Mouse (Mus musculus) retina, postnatal 1 day (tissue): Measurements from ENCODE around the gene Ahdc1.

ENCODE experiments used
- DNase-seq: peaks from one replicate; pipeline ENCODE4 v3.0.0-alpha.2; 2012

Gene Ahdc1

DNA sequence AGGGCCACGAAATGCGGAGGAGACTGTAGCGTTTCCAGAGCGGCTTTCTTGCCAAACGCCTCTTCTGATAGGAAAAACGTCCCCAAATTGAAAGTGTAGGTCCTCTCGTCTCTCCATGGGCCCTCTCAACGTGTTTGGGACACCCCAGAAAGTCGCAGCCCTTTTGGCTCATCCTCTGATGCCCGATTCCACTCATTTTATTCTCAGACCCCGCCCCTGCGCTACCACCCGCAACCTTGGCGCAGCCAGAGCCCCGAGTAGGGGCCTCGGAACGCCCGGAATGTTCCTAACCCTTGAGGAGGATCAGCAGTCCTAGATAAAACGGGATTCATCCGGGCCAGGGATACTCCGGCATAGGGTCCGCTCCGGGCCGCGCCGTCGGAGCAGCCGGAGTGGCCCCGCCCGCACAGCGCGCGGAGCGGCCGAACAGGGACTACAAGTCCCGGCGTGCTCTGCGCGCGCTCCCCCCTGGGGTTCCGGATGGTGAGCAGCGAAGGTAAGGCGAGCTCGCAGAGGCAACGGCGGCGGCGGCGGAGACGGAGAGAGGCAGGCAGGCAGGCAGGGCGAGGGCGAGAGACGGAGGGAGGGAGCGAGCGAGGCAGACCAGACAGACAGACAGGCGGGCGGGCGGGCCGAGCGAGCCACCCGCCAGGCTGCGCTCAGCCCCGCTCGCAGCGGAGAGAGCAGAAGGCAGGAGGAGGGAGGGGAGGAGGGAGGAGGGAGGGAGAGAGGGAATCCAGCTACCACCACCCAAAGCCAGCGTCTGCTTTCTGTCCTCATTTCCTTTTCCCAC lies at the start of gene Ahdc1:
Gene Ahdc1 (plus strand): TSS at position 233 of the 793 bp plus-strand sequence.
- DNase-seq, result peak; percentile 94

DNA sequence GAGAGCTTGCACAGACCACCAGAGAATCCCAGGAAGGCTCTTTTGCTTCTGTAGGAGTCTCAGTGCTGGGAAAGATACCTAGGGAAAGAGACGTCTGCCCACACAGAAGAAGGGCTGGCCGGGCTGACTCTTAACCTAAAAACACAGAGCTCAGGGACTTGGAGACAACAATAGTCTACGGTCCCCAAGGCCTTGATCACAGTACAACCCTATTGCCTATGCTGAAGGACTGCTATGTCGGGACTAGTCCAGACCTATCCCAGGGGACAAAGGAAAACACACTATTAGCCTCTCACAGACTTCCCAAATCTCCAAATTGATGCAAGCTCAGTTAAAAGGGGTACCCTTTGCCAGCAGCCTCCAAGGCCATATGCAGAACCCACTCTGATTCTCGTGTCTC lies 49.2 kb upstream of the Ahdc1 start:
- DNase-seq, result no peak

DNA sequence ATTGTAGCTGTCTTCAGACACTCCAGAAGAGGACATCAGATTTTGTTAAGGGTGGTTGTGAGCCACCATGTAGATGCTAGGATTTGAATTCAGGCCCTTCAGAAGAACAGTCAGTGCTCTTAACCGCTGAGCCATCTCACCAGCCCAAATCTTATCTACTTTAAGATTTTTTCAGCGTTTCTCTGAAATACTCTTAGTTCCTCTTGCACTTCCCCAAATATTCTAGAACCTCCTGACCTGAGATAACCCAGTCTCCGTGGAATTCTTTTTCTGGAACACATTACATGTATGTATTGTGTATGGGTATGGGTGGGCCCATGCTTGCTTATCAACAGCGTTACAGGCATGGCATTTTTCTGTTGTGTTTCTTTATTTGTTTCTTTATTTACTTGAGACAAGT lies 48.4 kb upstream of the Ahdc1 start:
- no peak for DNase-seq

DNA sequence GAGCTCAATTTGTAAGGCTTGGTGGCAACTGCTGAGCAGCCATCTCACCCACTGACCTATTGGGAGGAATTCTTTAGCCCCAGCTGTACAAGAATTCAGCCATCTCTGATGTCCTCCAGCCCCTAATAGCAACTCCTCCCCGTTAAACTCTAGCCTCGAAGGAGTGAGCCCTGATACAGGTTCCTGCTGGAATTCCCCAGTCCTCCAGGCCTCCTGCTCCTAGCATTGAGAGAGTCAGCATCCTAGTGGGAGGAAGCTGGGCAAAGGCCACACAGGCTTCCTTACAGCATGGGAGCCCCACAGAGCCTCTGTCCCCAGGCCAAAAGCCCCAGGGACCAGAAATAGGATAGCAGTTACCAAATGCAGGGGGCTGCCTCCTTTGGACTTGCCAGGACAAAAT lies 47.6 kb upstream of the Ahdc1 start:
- DNase-seq, result no peak

DNA sequence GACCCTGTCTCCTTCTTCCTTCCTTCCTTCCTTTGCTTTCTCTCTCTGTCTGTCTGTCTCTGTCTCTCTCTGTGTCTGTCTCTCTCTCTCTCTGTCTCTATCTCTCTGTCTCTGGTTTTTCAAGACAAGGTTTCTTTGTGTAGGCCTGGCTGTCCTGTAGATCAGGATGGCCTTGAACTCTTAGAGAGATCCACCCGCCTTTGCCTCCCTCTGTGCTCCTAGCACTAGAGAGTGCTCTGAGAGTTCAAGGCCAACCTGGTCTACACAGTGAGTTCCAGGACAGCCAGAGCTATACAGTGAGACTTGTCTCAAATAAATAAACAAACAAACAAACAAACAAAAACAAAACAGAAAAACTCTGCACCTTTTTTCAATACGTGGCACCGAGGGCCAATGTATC lies 47.0 kb upstream of the Ahdc1 start:
- DNase-seq, result no peak

DNA sequence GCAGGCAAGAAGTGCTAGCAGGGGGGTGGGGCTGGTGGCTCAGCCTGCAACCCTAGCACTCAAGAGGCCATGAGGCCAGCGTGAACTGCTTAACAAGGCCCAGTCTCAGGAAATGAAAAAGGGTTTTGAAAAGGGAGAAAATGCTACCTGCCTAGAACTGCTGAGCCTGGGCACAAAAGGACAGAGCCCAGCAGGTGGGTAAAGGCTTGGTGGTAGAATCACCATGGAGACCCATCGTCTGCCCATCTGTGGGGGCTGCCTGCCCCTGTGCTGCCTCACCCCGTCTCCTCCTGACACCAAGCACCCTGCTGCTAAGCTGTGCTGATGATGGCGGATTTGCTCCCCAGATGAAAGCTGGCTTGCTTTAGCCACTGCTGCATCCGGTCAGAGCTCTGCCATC lies 46.6 kb upstream of the Ahdc1 start:
- peak; percentile 74 for DNase-seq

DNA sequence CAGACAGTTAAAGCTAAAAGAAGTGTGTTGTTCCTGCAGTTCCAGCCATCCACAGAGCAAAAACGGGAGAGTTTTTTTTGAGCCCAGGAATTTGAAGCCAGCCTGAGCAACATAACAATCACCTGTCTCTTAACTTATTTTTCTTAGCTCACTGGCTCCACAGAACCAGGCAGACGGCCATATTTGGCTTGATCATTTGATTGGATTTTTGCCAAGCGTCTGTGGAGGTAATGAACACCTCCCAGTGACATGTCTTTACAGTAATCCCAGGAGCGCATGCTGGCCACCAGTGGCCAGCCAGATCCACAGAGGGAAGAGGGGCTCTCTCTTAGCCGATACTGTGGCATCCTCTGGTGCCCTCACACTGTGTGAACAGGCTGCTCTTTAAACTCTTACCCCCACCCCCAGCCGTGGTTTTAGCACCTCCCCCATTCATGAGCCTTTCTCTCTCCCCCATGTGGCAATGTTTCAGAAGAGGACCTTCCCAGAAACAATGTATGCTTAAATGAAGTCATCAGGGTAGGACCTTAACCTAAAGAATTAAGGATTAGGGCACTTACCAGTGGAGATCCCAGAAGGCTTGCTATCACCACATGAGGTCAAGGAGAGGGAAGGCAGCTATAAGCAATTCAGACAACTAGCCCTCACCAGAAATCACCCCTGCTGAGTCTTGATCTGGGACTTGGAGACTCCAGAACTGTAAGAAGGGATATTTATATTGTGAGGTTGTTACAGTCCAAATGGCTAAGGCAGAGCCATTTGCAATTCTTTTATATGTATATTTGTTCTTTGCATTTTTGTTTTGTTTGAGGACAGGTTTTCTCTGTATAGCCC lies 42.7 kb upstream of the Ahdc1 start:
- DNase-seq, result no peak

DNA sequence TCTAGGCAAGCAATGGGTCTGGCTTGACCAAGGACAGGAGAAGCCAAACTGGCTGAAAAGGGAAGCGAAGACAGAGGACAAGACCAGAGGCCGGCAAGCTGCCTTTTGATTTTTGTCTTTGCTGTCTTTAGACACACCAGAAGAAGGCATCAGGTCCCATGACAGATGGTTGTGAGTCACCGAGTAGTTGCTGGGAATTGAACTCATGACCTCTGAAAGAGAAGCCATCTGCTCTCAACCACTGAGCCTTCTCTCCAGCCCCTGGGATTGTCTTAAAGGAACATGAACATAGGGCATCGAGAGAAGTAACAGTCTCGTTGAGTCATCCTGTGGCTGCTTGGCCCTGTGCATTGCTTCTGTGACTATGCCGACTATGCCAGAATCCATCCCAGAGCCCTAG lies 39.5 kb upstream of the Ahdc1 start:
- DNase-seq, result no peak

DNA sequence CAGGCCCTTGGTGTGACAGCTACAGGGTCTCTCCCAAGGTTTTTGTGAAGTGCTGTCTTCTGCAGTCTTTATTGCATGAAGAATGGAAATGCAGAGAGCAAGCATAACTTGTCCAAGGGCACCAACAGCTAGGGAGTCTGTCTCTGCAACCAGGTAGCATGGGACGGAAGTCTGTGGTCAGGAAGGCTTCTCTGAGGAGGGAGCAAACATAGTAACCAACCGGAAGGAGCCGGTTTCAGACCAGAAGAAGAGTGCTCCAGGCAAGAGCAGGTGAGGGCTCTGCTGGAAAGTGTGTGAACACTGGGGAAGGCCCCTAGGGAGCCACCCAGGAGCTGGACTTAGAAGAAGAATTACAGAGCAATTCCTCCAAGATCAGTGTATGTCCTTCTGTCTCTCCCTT lies 39.0 kb upstream of the Ahdc1 start:
- no peak for DNase-seq

DNA sequence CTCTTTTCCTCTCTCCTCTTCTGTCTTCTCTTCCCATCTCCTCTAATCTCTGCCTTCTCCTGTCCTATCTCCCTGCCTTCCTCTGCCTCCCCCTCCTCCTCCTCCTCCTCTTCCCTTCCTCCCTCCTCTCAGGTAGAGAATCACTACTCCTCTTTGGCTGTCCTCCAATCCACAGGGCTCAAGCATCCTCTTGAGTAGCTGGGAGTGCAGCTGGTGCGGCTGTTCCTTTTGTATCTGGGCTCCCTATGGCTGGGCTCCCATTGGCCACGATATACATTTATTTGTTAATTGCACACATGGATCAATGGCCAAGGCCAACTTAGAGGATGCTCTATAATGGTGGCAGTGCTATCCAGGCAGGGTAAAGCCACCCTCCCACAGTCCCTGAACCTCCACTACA lies 38.5 kb upstream of the Ahdc1 start:
- no peak for DNase-seq

DNA sequence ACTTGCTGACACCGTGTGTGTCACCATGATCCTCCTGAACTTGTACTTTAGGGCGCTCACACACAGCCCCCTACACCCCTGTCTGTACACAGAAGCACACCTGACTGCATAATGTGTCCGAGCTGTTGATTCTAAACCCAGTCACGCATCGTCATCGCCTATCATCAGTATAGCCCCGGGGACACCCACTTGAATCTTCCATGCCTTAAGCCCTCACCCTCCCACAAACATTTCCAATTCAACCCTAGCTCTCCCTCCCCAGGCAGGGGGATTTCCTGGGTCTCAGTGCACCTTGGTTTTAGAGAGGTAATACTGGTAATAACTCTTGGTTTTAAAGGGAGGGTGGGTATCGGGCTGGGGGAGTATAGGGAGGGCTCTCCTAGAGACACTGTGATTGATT lies 37.9 kb upstream of the Ahdc1 start:
- no peak for DNase-seq

DNA sequence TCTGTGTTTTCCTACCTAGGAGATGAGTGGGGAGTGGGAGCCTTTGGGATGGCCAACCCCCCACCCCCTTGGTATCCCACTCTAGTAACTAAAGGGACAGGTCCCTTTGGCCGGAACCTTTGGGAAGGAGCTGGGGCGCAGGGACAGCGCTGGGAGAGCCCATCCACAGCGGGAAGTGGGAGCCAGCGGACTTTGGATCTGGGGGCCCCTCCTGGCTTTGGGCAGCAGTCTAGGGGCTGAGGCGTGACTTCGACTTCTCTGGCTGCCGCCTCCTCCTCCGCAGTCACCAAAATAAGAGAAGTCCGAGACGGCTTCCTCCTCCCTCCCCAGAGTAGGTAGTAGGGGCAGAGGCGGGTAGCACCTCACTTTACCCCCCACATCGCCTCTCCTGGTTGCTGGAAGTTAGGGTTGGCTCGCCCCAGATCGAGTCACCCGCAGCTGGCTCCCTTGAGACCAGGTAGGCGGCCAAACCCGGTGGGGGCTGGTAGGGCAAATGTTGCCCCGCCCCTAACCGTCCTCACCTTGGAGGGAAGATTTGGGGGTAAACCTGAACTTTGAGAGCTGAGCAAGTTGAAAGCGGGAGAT lies 37.2 kb upstream of the Ahdc1 start, which contains the start of gene Fgr:
Gene Fgr (plus strand): TSS at position 282 of the 585 bp plus-strand sequence.
- DNase-seq, result no peak

DNA sequence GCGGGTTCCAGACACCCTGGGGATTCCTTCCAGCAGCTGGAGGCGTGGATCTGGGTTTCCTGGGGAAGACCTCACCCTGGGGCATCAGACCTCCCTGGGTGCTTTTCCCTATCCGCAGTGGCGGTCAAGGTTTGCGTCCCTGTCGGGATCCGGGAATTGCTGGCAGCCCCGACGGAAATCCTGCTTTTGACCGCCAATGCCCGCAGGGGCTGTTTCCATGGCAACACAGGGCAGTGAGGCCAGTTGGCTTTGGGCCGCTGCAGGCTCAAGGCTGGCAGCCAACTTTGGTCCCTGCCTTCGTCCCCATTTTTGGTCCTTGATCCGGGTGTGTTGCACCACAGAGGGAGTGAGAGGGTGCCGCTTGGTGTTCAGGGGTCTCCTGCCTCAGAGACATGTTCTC lies 36.2 kb upstream of the Ahdc1 start:
- DNase-seq, result peak; percentile 89

DNA sequence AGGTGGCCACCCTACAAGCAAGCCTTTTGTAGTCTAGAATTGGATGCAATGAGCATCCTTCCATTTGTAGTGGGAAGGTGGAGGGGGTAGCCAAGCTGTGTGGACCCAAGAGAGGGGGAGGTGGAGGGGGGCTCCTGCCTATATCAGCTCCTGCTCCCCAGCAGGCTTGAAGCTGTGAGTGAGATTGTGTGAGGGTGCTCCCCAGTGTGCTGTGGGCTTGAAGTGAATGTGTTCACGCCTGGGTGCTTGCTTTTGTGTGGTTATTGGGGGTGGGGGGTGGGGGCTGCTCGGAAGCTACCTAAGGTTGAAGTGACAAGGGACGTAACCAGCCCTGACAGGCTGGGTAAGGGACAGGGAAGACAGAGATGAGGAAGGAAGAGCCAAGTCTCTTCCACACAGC lies 35.3 kb upstream of the Ahdc1 start:
- DNase-seq, result no peak

DNA sequence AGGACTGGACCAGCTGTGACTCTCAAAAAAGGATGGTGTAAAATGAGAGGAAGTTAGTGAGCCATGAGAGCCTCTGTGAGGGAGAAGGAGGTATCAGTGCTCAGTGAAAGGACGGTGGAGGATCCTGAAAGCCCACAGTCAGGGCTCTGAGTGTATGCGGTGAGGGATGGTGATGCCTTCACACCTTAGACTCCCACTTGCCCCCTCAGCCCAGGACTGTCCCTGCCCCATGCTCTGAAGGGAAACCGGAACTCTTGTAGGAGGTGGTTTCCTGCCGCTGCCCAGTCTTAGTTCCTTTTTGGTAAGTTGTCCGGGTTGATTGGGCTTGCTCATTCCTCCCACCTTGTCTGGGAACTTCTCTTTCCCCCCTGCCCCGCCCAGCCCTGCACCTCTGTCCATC lies 34.3 kb upstream of the Ahdc1 start:
- DNase-seq, result no peak

DNA sequence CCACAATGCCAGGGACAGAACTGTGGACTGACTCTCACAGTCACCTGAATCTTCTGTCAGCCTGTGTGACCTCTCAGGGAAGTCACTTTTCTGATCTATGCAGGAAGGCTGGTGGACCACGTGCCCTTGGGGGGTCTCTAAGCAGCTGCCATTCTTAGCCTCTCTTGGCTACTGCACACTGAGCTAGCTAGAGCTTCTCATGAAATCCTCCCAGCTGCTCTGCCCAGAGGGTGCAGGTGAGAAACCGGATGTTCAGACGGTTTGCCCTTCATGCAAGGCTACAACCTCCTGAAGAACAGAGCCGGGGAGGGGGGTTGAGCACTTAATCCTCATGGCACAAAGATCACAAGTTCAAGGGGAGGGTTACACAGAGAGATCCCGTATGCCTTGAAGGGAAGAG lies 33.5 kb upstream of the Ahdc1 start:
- DNase-seq, result no peak

DNA sequence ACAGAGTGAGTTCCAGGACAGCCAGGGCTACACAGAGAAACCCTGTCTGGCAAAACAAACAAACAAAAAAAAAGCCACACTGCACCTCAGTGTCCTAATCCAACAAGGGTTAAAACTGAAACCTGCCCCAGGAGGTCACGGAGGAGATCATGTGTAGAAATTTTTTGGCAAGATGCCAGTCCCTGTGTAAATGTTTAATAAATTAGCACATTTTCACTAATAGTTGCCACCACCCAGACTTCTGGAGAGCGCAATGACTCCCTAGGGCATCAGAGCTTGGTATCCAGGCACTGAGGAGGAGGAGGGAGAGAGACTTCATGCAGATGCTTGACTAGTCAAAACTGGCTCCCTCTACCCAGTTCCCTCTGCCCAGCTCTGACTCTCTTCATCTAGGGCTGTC lies 31.9 kb upstream of the Ahdc1 start:
- DNase-seq, result no peak

DNA sequence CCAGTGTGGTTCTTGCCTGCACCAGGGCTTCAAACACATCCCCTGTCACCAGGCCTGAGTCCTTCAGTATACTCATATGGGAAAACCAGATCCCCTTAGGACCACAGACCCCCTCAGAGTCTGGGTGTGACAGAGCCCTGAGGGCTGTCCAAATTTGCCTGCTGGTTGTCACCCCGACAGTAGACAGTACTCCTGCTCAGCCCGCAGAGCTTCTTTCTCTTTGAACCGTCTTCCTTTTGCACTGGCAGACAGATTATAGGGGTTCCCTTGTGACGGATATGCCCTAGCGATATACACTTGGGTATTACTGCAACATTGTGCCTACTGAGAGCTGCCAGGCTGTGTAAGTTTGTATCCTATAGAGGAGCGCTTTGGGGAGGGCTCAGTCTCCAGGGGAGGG lies 29.4 kb upstream of the Ahdc1 start:
- no peak for DNase-seq

DNA sequence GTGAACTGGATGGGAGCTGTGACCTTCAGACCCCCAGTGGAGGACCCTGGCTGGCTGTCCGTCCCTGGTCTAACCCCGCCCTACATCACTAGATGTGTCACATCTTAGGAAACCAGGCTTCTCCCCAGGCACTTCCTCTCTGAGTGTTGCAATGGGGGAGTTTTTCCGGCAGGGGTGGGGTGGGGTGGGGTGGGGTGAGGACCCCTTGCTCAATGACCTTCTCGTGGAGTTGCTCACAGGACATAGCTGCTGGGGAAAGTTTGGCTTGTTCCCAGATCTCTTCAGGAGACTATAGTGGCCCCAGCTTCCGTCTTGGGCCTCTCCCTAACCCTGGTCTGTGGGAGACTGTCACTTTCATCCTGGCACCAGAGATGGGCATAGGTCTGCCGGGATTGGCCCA lies 28.1 kb upstream of the Ahdc1 start:
- DNase-seq, result no peak

DNA sequence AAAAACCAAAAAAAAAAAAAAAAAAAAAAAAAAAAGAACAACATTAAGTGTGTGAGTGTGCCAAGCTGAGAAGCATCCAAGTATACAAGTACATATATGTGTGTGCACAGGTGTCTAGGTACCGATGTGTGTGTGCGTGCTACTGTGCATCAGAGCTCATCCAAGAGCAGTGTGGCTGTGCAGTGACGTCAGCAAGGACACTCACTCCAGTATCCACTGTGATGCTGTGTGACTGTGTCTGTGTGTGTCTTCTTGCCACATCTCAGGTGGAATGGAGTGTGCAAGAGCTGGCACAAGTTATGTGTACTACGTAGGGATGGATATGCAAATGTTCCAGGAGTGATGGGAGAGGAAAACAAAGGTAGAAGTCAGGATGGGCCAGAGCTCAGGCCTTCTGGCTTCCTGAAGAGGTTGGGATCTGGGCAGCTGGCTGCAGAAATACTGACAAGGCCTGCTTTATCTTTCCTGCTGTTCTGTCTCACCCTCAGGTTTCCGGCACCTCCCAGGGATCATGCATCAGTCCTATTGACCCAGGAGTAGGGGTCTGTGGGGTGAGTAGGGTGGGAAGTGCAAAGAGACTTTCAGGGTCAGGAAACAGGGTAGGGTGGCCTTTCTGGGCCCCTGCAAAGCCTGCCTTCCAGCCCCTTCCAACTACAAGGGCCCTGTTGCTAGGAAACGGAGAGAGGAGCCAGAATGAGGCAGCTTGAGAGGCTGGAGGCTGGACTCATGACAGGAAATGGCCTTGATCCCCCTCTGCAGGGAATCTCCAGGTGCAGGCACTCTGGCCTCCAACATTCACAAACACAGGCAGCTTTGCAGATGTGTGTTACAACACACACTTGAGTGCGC lies 27.2 kb upstream of the Ahdc1 start:
- DNase-seq, result peak; percentile 82

DNA sequence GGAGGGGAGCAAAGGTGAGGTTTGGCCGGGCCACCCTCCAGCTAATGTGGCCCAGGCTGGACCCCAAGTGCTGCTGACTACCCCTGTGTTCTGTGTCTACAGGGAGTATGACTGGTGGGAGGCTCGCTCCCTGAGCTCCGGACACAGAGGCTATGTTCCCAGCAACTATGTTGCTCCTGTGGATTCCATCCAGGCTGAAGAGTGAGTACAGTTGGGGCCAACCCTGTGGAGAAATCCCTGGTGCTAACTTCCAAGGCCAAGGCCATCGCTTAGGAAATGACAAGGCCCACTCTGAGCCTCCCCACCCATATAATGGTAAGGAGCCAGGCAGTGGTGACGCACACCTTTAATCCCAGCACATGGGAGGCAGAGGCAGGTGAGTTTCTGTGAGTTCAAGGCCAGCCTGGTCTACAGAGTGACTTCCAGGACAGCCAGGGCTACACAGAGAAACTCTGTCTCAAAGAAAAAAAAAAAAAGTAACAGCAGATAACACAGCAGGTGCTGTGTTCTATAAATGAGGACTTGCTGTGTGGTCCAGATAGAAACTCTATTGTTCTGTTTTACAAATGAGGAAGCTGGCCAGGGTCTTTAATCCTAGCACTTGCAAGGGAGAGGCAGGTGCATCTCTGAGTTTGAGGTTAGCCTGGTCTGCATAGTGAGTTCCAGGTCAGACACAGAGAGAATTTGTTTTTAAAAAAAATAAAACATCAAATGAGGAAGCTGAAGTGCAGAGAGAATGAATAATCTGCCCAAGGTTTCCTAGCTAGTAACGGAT lies 22.3 kb upstream of the Ahdc1 start:
- no peak for DNase-seq

DNA sequence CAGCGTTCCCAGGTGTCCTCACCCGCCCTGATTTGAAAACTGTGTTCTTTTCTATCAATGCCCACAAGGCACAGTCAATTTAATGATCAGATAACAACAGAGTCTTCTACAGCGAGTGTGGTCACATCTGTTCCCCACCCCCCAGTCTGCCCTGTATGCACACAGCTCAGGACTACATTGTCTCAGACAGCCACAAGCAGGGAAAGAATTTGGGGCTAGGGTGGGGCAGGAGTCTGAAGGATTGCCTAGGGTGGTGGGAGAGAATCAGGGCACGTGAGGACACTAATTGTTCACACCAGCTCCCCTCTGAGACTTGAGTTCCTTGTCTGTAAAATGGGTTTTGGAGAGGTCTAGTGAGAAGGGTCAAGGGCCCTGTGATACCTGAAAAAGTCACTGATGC lies 17.5 kb upstream of the Ahdc1 start:
- DNase-seq, result no peak
